Mouse (Mus musculus) T-helper 17 cell (primary cell): ENCODE measurements at regions not wholly inside any gene's neighbourhood (a gene's known extent, or its start where the extent isn't known, plus 50 kb on each side); places are given as distances from the start of the nearest gene placed in this dataset.

ENCODE experiments used
- in situ Hi-C, 2 experiments: fragments of 300-600 bp; cut with MboI, MseI; formaldehyde crosslinking; loops; 1 replicate in 1 of 2; 2 replicates in 1 of 2; pipeline ENCODE4 v1.15.1; 2025; ENCODE audit warnings: high pct_unique_total_duplicates in 2 of 2

GRCm38 (mm10) chr16:65916831-65917230 is 101.8 kb downstream of the Vgll3 start:
- in situ Hi-C loops: no loop called here

GRCm38 (mm10) chr16:65925986-65926385 is 110.9 kb downstream of the Vgll3 start:
- in situ Hi-C loops: loop anchor here in 1 of 2 experiments (5.0 kb wide), 1 partner anchor 44 kb away; no protein-coding TSS in a partner anchor

- in situ Hi-C loops: no loop called here
Observed at GRCm38 (mm10) chr16:65963829-65964228, 148.8 kb downstream of the Vgll3 start.

- in situ Hi-C loops: no loop called here
Observed at GRCm38 (mm10) chr16:65964260-65964659, 149.2 kb downstream of the Vgll3 start.

GRCm38 (mm10) chr16:65977075-65977474 is 162.0 kb downstream of the Vgll3 start:
- in situ Hi-C loops: no loop called here

GRCm38 (mm10) chr16:65987186-65987585 is 172.1 kb downstream of the Vgll3 start:
- in situ Hi-C loops: no loop called here

GRCm38 (mm10) chr16:65999343-65999742 is 184.3 kb downstream of the Vgll3 start:
- in situ Hi-C loops: no loop called here

GRCm38 (mm10) chr16:66000728-66001273 is 185.7 kb downstream of the Vgll3 start:
- in situ Hi-C loops: loop anchor here in 1 of 2 experiments (10.0 kb wide), 2 partner anchors 336 to 366 kb away; no protein-coding TSS in a partner anchor

GRCm38 (mm10) chr16:66004689-66005088 is 189.6 kb downstream of the Vgll3 start:
- in situ Hi-C loops: loop anchor here (5.0 to 10.0 kb wide), 3 partner anchors 340 to 372 kb away; no protein-coding TSS in a partner anchor

GRCm38 (mm10) chr16:66005954-66006580 is 191.0 kb downstream of the Vgll3 start:
- in situ Hi-C loops: loop anchor here (5.0 to 10.0 kb wide), 3 partner anchors 341 to 374 kb away; no protein-coding TSS in a partner anchor

- in situ Hi-C loops: no loop called here
Observed at GRCm38 (mm10) chr16:66013608-66014007, 198.6 kb downstream of the Vgll3 start.

GRCm38 (mm10) chr16:66014861-66015602 is 200.0 kb downstream of the Vgll3 start:
- in situ Hi-C loops: no loop called here

- in situ Hi-C loops: no loop called here
Observed at GRCm38 (mm10) chr16:66017040-66017439, 202.0 kb downstream of the Vgll3 start.

- in situ Hi-C loops: no loop called here
Observed at GRCm38 (mm10) chr16:66023397-66023796, 208.3 kb downstream of the Vgll3 start.
